Mouse (Mus musculus) forebrain, embryonic 11.5 days (tissue): Measurements from ENCODE around the gene Ncam2. TPM values are rescaled to one million over a fixed set of nuclear protein-coding genes. Genes with fewer than 3 reads are reported as not detected.
A peak's percentile ranks its signal among the peaks of the same experiment; 100 is the strongest.

Experiments used
- ATAC-seq: fragments of 200-750 bp; cut with Nextera tagmentation; replicated peaks from 2 replicates; pipeline ENCODE4 v1.8.0; 2017; ENCODE audit warnings: moderate TSS enrichment; ENCODE audit not compliant: low FRiP score
- DNase-seq: peaks from one replicate; pipeline ENCODE4 v3.0.0-alpha.2; 2017; ENCODE audit warnings: low spot score
- H3K27ac ChIP-seq: fragments of 300-500 bp; sonication (generic); 2 replicates; pipeline ENCODE4 v1.5.1; 2014; ENCODE audit warnings: low read depth, low read length
- H3K27me3 ChIP-seq: fragments of 300-500 bp; sonication (generic); 2 replicates; pipeline ENCODE4 v1.6.1; 2014; ENCODE audit warnings: mild to moderate bottlenecking, low read length, mixed read lengths; ENCODE audit not compliant: control insufficient read depth, insufficient read depth
- H3K36me3 ChIP-seq: fragments of 300-500 bp; sonication (generic); 2 replicates; pipeline ENCODE4 v1.6.1; 2014; ENCODE audit warnings: mild to moderate bottlenecking, low read length, moderate library complexity, mixed read lengths; ENCODE audit not compliant: control insufficient read depth, insufficient read depth
- H3K4me1 ChIP-seq: fragments of 300-500 bp; sonication (generic); replicated peaks from 2 replicates; pipeline ENCODE4 v1.6.1; 2014; ENCODE audit warnings: low read length, mixed read lengths; ENCODE audit not compliant: control insufficient read depth, insufficient read depth
- H3K4me2 ChIP-seq: fragments of 300-500 bp; sonication (generic); 2 replicates; pipeline ENCODE4 v1.6.1; 2014; ENCODE audit warnings: low read depth, mild to moderate bottlenecking, low read length, moderate library complexity, mixed read lengths; ENCODE audit not compliant: severe bottlenecking
- H3K4me3 ChIP-seq: fragments of 300-500 bp; sonication (generic); 2 replicates; pipeline ENCODE4 v1.5.1; 2014; ENCODE audit warnings: low read depth, low read length
- H3K9ac ChIP-seq: fragments of 300-500 bp; sonication (generic); 2 replicates; pipeline ENCODE4 v1.6.1; 2014; ENCODE audit warnings: low read length
- H3K9me3 ChIP-seq: fragments of 300-500 bp; sonication (generic); 2 replicates; pipeline ENCODE4 v1.6.1; 2016; ENCODE audit warnings: low read length, mixed read lengths; ENCODE audit not compliant: control insufficient read depth
- WGBS: fragments of 180-500 bp; shearing (Covaris S2); extraction: QIAGEN DNeasy Blood & Tissue Kit; methylation state at CpG from one replicate; pipeline ENCODE4 v1.1.7; 2014; 5-methylcytosine and 5-hydroxymethylcytosine counted together
- polyA plus RNA-seq: library from polyadenylated mRNA; unstranded; fragments of >200 nt; fragmentation: Nextera tagmentation; extraction: Ambion mirVana; gene quantifications from 2 replicates; pipeline ENCODE4 v1.2.1, GENCODE M21; 2014

Gene Ncam2
- polyA plus RNA-seq: 3.4 and 4.2 TPM in 2 replicates

GRCm38 (mm10) chr16:81200201-81201071 is at the start of gene Ncam2:
Gene Ncam2, plus strand, starts transcription at chr16:81200697.
- DNase-seq: peak; percentile 87
- H3K9me3 ChIP-seq: no peaks in the 10 kb centered on the region
- H3K4me1 ChIP-seq: peaks cover 2% of the 10 kb centered on the region; the same call in 1 of the 2 replicates
- peak within 1 kb of the TSS; percentile 74 for H3K4me2 ChIP-seq
- no peaks in the 10 kb centered on the region for H3K36me3 ChIP-seq
- under 1% methylated on average over 60 of the region's 70 CpGs for WGBS
- no peaks in the 10 kb centered on the region; the same call in 1 of the 2 replicates for H3K27me3 ChIP-seq
- peak within 1 kb of the TSS; percentile 61 for H3K9ac ChIP-seq
- ATAC-seq: peak; percentile 87
- H3K4me3 ChIP-seq: peak within 1 kb of the TSS; percentile 50
- 0 out of 2 replicates have a peak within 1 kb of the TSS, but pooled peaks have one; percentile 18 for H3K27ac ChIP-seq

GRCm38 (mm10) chr16:81170828-81171227 is 29.7 kb upstream of the Ncam2 start:
- H3K4me1 ChIP-seq: no peaks in the 10 kb centered on the region
- no peak overlapping the region for H3K4me2 ChIP-seq
- DNase-seq: no peak
- ATAC-seq: no peak
- H3K9me3 ChIP-seq: no peaks in the 10 kb centered on the region
- no peaks in the 10 kb centered on the region for H3K36me3 ChIP-seq
- no peaks in the 10 kb centered on the region for H3K27me3 ChIP-seq
- 90% methylated on average over 2 of the region's 2 CpGs for WGBS
- H3K27ac ChIP-seq: no peak overlapping the region
- no peak overlapping the region for H3K9ac ChIP-seq
- H3K4me3 ChIP-seq: no peak overlapping the region

- DNase-seq (peak; percentile 63), ATAC-seq (peak; percentile 84; the same call in 1 of the 2 replicates)
- no peaks in the 10 kb centered on the region for H3K36me3 ChIP-seq
- H3K4me1 ChIP-seq: no peaks in the 10 kb centered on the region
- 53% methylated on average over 8 of the region's 8 CpGs for WGBS
- H3K9me3 ChIP-seq: no peaks in the 10 kb centered on the region
- H3K4me3 ChIP-seq: no peak overlapping the region
- H3K27ac ChIP-seq: no peak overlapping the region
- H3K4me2 ChIP-seq: no peak overlapping the region
- H3K9ac ChIP-seq: no peak overlapping the region
- no peaks in the 10 kb centered on the region for H3K27me3 ChIP-seq
These were observed 25.1 kb upstream of the Ncam2 start for GRCm38 (mm10) chr16:81175302-81175943.

GRCm38 (mm10) chr16:81179801-81180200 is 20.7 kb upstream of the Ncam2 start:
- Histone ChIP-seq H3K27me3 (no peaks in the 10 kb centered on the region), H3K36me3 (no peaks in the 10 kb centered on the region), H3K9me3 (no peaks in the 10 kb centered on the region), H3K27ac (no peak overlapping the region), H3K9ac (no peak overlapping the region), H3K4me1 (no peaks in the 10 kb centered on the region), H3K4me2 (no peak overlapping the region), H3K4me3 (no peak overlapping the region)
- DNase-seq: no peak
- no peak for ATAC-seq
- WGBS: 93% methylated on average over 5 of the region's 5 CpGs

GRCm38 (mm10) chr16:81187579-81188179 is 12.8 kb upstream of the Ncam2 start:
- Histone ChIP-seq H3K9me3 (no peaks in the 10 kb centered on the region), H3K4me1 (no peaks in the 10 kb centered on the region), H3K9ac (no peak overlapping the region), H3K36me3 (no peaks in the 10 kb centered on the region), H3K27me3 (no peaks in the 10 kb centered on the region), H3K4me2 (no peak overlapping the region), H3K27ac (no peak overlapping the region), H3K4me3 (no peak overlapping the region)
- ATAC-seq: no peak
- no peak for DNase-seq
- 89% methylated on average over 16 of the region's 16 CpGs for WGBS

- Histone ChIP-seq H3K27me3 (no peaks in the 10 kb centered on the region), H3K36me3 (no peaks in the 10 kb centered on the region), H3K27ac (no peak overlapping the region), H3K9ac (no peak overlapping the region), H3K4me1 (no peaks in the 10 kb centered on the region), H3K9me3 (no peaks in the 10 kb centered on the region), H3K4me2 (no peak overlapping the region), H3K4me3 (no peak overlapping the region)
- DNase-seq (no peak), ATAC-seq (no peak)
- WGBS: 88% methylated on average over 2 of the region's 2 CpGs
These were observed 8.9 kb upstream of the Ncam2 start for GRCm38 (mm10) chr16:81191621-81192020.

- Histone ChIP-seq H3K9ac (no peak overlapping the region), H3K27ac (no peak overlapping the region), H3K36me3 (no peaks in the 10 kb centered on the region), H3K9me3 (no peaks in the 10 kb centered on the region), H3K4me3 (no peak overlapping the region), H3K4me1 (no peaks in the 10 kb centered on the region), H3K27me3 (no peaks in the 10 kb centered on the region), H3K4me2 (no peak overlapping the region)
- WGBS: 82% methylated on average over 4 of the region's 4 CpGs
- DNase-seq (no peak), ATAC-seq (no peak)
These were observed 7.9 kb upstream of the Ncam2 start for GRCm38 (mm10) chr16:81192607-81193006.

- DNase-seq (no peak), ATAC-seq (no peak)
- Histone ChIP-seq H3K27me3 (no peaks in the 10 kb centered on the region; the same call in 1 of the 2 replicates), H3K4me1 (peaks cover 2% of the 10 kb centered on the region; the same call in 1 of the 2 replicates), H3K9me3 (no peaks in the 10 kb centered on the region), H3K36me3 (no peaks in the 10 kb centered on the region), H3K4me2 (no peak overlapping the region), H3K4me3 (no peak overlapping the region), H3K27ac (no peak overlapping the region), H3K9ac (no peak overlapping the region)
- WGBS: 84% methylated on average over 5 of the region's 5 CpGs
These were observed 1.0 kb upstream of the Ncam2 start for GRCm38 (mm10) chr16:81199467-81199866.
